Mouse (Mus musculus) WW6 (cell line): Measurements from ENCODE around the gene Zfp335.

Experiments
- DNase-seq: peaks from one replicate; pipeline ENCODE4 v3.0.0-alpha.2; 2013; ENCODE audit warnings: low read depth, low spot score

Gene Zfp335

DNA sequence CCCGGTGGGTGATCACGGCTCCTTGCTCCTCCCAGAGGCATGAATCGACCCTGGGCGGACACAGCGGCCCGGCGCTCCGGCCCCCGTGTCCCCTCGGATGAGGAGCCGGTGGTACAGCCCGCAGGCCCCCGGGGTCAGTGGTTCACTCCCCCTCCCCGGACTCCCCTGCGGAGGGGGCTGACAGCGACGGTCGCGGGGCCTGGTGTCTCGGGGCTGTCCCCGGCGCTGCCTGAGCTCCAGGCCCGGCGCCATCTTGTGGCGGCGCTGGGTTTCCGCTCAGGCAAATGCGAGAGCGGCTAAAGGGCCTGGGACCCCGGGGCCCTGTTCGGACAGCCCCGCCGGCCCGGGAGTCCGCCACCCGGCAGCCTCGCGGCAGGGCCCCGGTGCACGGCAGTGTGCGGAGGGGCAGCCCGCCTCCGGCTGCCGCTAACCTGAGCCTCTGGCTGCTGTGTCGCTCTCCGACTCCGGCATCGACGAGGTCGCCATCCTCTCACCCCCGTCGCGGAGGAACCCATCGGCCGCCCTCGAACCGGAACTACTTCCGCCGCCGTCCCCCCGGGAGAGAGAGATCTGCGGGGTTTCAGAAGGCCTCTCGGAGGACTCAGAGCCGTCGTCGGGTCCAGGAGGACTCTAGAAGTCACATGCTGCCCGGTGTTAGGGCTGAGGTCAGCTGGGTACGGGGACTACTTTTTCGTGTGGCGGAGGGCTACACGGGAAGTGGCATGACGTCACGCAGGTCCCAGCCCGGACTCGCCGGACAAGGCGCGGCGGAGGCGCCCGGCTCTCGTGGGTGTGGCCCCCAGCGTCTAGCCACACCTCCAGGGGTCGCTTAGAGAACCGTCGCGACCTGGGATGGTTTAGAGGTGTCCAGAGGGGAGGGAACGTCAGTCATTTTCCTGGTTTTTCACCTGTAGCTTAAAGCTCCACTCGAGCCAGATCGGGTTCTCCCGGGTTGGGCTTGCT is at the start of gene Zfp335:
Zfp335 (minus strand) TSS at position 672 of the 963 bp plus-strand sequence.
- DNase-seq, result peak; percentile 86

DNA sequence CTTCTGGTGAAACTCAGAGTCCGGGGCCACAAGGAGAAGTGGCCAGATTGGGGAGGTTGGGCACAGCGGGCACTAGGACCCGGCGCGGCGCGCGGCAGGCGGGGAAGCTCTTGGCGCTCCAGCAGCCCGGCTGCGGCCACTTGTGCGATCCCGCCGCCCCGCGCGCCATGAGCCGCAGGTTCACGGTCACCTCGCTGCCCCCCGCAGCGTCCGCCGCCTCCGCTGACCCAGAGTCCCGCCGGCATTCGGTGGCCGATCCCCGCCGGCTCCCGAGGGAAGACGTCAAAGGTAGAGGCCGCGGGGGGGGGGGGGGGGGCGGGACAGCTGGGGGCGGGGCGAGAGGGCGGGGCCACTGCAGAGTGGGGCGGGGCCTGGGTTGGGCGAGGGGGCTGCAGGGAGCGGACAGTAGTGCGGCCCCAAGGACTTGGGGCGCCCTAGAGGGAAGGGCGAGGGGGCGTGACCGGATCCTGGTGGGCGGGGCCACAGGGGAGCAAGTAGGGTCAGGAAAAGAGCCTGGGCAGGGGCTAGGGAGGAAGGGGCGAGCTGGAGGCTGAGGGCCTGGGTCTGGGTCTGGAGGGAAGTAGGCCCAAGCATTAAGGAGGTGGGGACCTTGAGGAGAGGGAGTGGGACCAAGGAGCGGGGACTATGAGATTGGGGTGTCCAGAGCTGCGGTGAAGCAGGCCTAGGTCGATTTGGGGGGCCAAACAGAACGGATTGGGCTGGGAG is 49.3 kb upstream of the Zfp335 start, which contains the start of gene Slc12a5:
Slc12a5 (plus strand) TSS at position 87 of the 726 bp plus-strand sequence.
- no peak for DNase-seq

DNA sequence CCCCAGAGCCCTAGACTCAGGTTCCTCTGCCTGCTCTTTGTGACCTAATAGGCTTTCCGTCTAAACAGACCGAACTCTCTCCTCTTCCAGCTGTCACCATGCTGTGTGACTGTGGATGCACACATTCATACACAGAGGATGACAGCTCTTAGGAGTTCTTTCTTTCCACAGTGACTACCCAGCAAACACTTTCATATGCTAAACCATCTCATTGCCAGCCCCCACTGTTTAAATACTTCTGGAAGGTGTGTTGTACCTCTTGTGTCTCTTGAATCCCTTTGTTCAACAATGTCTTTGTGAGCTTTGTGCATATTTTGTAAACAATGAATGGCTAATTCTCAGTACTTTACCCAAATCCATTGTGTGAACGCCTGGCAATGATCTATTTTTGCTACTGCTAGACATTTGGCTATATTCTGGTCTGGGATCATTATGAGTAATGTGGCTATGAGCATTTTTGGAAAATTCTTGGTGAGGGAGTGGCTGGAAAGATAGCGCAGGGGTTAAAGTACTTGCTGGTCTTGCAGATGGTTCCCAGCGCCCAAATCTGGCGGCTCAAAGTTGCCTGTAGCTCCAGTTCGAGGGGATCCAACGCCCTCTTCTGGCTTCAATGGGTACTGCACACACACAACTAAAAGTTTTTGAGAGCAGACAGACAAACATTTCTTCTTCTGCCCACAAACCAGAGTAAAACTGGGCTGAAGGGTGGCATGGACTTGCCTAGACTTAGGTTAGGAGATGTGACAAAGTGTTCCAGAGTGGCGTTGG is 46.2 kb upstream of the Zfp335 start:
- no peak for DNase-seq

DNA sequence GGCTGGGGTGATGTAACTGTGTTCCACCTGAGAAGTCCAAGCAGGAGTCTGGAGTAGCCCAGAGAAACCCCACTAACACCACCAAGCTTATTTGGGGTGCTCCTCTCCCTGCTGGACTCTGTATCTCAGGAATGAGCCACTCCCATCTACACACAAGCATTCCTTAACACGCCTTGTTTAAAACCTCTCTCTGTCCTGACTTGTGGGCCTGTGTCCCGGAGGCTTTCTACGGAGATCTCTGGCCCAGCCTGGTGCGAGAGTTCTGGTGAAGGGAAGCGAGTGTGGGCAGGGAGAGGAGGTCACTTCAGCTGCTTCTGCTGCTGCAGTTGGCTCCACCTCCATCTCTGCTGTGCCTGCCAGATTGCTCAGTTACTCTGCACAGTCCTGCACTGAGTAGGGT is 44.6 kb upstream of the Zfp335 start:
- DNase-seq, result no peak

DNA sequence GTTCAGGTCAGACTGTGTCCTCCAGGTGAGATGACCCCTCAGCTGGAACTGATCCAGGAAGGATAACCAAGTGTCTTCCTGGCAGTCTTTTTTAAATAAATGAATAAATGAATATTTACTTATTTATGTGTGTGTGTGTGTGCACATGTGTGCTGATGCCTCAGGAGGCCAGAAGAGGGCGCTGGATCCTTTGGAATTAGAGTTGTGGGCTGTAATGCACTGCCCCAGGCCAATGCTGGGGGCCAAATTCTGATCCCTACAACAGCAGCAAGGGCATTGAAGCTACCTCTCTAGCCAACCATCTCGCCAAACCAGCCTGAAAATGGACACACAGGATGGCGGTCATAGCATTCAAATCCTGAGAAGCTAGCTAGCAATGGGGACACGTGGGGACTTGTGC is 44.2 kb upstream of the Zfp335 start:
- no peak for DNase-seq

DNA sequence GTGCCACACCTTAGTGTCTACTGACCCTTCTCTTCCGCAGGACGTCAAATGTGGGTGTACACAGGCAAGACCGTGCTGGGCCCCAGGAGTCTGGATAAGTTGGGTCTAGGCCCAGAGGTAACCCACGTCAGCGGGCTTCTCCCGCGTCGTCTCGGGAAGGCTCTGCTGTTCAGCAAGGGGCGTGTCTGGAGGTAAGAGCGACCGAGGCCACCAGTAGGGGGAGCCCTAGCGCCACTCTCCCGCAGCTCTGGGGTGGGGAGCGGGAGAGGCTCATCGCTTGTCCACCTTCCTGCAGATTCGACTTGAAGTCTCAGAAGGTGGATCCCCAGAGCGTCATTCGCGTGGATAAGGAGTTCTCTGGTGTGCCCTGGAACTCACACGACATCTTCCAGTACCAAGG is 41.7 kb upstream of the Zfp335 start:
- no peak for DNase-seq

DNA sequence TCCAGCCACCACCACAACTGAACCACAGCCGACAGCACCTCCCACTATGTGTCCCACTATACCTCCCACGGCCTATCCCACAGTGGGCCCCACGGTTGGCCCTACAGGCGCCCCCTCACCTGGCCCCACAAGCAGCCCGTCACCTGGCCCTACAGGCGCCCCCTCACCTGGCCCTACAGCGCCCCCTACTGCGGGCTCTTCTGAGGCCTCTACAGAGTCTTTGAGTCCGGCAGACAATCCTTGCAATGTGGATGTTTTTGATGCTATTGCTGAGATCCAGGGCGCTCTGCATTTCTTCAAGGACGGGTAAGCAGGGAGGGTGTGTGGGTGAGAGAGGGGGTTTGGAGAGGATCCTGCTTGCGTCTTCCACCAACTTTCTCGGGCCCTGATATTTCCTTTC is 40.9 kb upstream of the Zfp335 start:
- DNase-seq, result no peak

DNA sequence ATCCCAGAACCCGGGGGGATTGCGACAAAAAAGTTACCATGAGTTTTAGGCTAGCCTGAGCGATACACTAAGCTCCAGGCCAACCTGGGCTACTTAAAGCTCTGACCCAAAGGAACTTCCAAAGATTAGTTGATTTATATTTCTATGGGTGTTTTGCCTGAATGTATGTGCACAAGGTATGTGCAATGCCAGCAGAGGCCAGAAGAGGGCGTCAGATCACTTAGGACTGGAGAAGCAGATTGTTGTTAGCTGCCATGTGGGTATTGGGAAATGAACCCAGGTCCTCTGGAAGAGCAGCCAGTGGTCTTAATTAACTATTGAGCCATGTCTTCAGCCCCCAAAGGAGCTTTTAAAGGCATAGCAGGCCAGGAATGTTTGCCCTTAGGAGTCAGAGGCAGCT is 40.2 kb upstream of the Zfp335 start:
- DNase-seq, result no peak

DNA sequence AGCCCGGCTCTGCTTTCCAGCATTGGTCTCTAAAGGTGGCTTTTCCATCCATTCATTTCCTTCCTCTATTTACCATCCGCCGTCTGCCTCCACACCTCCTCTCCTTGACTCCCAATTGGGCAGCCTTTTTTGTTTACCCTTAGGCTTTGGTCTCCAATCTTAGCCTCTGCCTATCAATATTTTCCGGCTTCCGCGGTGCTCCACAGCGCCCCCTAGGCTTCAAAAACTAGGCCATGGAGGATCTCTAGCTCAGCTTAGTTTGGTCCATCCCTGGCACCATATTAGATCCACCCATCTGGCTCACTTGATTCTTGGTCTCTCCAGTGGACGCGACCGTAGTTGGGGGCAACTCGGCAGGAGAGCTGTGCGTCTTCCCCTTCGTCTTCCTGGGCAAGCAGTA is 38.9 kb upstream of the Zfp335 start:
- DNase-seq, result no peak

DNA sequence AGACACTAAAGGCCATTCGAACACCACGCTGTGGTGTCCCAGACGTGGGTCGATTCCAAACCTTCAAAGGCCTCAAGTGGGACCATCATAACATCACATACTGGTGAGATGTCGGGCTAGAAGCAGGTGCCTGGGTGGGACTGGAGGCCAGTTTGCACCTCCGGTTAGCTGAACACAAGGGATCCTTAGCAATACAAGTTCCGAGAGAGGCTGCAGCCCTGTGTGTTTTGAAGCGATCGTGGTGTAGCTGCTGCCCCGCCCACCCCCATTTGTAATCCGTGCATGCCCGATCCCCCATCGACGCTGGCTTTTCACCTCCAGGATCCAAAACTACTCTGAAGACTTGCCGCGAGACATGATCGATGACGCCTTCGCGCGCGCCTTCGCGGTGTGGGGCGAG is 37.4 kb upstream of the Zfp335 start:
- DNase-seq, result no peak

DNA sequence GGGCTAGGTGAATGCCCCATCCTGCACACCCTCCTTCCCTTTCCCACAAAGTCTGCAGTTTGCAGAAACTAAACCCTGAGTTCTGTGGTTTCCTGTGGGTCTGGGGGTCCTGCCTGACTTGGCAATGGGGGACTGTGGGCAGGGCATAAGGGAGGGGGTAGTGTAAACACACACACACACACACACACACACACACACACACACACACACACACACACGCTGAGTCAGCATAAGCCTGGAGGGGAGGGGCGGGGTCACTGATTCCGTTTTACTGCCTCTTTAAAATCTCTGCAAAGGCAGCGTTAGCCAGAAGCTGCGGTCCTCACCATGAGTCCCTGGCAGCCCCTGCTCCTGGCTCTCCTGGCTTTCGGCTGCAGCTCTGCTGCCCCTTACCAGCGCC is 36.4 kb upstream of the Zfp335 start:
- no peak for DNase-seq

DNA sequence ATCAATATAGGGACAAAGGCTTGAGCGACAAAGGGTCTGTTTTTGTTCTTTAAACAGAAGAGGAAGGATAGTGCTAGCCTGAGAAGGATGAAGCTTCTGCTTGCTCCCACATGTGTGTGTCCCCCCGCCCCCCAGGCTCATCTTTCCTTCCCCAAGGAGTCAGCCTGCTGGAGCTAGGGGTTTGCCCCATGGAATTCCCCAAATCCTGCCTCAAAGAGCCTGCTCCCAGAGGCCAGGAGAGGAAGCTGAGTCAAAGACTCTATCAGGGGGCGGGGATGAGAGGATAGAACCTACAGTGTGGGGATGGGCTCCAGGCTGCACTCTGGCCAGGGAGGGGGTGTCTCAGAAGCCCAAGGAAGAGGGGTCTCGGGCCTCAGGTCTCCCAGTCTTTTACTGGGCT is 35.9 kb upstream of the Zfp335 start:
- DNase-seq, result no peak

DNA sequence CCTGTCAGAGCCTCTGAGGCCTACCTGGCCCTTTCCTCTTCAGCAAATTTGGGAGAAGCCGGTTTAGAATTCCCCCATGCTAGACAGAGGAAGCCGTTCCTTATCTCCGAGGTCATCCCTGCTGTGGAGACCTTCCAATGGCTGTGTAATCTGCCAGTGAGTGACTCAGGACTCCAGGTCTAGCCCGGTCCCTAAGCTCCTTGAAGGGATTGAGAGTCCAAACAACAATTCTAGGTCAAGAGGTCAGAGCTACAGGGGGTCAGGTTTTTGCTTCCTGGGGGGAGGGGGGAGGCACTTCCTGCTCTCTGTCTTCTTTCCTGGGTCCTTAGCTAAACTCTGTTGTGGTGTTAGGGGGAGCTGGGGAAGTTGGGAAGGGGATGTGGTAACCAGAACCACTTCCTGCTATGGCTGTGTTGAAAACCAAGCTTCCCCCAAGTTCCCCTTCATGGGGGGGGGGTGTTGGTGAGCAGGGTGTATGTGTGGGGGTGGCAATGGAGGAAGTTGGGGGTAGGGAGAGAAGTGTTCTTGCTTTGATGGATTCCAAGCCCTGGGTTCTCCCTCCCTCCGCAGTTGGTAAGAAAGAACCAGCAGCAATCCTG is 31.2 kb upstream of the Zfp335 start:
- DNase-seq, result no peak

DNA sequence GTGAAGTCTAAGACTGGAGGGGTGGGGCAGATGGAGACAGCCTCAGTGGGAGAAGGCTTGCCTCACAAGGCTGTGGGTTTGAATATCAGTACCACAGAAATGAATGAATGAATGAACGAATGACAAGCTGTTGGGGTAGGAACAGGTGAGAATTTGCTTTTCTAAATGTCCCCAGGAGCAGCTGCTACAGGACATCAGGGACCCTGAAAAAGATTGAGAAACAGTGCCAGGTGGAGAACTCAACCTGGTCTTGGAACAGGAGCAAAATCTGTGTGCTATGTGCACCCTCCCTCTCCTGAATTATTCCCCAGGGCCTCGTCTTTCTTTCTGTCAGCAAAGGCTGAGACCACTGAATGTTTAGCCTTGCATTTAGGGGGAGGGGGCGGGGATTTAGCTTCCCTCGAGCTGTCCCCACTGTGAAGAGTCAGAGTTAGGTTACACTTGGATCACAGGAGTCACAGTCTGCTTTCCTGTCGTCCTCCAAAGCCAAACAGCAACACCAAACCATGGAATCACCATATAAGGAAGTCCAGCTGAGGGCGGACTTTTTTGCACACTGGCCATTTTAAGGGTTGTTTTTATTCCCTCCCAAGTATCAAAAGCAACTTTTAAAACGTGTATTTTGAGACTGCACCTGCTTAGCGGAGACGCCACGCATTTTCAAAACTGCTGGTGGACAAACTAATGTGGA is 28.7 kb upstream of the Zfp335 start, which contains the start of gene Mmp9:
Mmp9 (plus strand) TSS at position 641 of the 691 bp plus-strand sequence.
- DNase-seq, result no peak

DNA sequence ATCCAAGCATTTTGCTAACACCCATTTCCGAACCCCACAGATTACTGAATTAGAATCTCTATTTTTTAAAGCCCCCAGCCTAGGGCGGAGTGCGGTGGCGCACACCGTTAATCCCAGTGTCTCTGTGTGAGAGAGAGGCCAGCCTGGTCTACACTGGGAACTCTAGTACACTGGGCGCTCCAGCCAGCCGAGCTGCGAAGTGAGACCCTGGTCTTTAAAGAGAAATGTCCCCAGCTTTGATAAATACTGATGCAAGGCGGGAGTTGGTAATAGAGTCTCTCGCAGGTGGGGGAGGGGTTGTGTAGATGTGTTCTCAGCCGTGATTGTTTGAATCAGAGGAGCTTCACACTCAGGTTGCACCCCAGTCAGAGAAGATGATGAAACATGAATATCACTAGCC is 27.5 kb upstream of the Zfp335 start:
- DNase-seq, result no peak

DNA sequence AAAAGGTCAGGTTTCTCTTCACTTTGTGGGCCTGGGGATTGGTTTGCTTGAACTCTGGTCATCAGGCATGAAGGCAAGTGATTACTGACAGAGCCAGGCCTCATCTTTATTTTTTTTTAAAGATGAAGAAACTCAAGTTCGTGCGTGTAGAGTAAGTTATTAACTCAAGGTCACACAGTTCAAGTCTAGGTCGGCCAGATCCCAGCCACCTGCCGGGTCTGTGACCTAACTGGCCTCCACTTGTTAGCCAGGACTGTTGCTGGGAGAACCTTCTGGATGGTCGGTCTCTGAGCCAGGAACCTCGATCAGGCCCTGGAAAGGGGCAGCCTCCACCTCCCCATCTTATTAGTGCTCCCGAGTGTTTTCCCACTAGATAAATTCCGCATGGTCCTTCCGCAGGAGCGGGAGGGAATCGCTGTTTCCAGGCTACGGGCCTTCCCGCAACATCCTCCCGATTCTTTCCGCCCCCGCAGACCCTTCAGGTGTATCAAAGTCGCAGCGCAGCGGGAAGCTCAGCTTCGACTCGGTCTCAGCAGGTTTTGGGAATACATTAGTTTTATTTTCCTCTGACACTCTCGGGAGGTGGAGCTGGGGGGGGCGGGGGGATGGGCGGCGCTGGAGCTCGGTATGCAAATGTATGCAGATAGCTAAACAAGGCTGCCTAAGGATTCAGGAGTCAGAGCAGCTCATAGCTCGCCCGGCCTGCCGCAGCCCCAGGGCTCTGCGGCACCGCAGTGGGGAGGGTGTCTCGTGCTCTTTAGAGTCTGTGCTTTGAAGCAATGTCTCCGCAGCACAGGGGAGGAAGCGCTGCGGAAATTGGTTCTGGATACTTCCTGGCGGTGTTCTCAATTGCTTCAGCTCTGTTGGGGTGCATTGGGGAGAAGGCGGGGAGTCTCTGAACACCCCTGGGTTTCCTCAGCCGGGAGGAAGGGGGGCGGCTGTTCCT is 26.9 kb upstream of the Zfp335 start:
- DNase-seq, result no peak

DNA sequence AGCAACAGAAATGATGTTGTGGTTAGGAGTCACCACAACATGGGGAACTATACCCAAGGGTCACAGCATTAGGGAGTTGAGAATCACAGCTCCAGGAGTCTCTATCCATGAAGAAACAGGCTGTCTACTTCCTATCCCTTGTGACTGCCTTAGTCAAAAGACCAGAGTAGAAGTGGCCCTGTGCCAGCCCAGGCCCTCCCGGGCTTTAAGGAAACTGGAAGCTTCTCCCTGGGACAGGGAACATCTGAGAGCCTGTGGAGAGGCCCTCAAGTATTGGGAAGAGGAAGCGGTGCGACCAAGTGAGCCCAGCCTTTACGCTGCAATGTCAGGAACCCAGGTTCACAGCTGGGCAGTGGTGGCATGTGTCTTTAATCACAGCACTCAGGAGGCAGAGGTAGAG is 24.4 kb upstream of the Zfp335 start:
- no peak for DNase-seq

DNA sequence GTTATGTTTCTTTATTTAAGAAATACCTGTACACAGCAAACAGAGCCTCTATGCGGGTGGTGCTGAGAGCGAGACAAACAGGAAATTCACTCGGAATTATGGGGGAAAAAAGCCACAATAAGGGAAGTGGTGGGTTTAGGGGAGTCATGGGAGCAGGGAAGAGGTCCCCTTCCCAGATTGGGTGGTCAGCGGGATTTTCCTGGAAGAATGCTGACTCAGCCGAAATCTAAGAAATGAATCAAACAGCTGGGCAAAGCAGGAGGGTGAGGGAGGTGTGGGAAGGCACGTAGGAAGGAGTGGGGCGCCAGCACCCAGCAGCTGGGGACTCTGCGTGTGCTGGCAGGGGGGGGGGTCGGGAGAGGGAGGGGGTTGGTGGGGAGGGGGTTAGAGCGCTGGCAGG is 22.0 kb upstream of the Zfp335 start:
- no peak for DNase-seq

DNA sequence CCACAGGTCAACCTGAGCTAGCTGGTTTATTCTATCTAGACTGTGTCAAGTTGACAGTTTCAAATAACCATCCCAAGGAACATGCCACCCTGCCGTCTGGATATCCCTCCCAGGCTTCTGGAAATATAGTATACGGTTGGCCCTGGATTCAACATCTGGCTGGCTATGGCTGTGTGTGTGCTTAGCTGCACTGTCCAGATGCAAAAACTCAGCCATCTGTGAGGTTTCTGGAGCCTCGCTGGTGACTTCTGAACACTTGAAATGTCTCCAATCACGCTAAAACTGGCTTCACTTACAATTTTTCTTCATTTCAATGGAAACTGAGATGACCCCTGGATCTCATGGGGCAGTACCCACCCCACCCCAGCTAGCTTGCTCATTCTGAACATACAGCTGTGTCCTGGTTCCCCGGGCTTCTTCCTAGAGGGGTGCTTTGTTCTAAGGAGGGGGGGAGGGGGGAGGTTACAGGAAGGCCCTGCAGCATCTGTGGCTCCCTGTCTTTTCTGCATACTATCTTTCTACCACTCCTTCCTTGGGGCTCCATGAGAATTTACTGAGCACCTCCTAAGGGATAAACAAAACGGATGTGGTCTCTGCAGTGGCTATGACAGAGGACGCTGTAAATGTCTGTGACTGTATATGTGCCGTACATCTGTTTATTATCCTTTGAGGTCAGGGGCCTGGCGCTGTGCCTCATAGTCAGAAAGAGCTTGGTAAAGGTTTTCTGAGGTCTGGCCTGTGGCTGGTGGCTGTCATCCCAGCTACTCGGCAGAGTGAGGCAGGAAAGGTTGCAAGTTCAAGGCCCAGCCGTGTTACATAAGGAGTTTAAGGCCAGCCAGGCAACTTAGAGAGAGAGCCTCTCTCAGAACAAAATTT is 19.4 kb upstream of the Zfp335 start:
- DNase-seq, result no peak
